Mouse (Mus musculus) urinary bladder, postnatal 25 days (tissue): ENCODE data around the gene Csnk1g2.

Experiments
- DNase-seq: peaks from one replicate; pipeline ENCODE4 v3.0.0; 2022; ENCODE audit warnings: low spot score

Csnk1g2 gene

DNA sequence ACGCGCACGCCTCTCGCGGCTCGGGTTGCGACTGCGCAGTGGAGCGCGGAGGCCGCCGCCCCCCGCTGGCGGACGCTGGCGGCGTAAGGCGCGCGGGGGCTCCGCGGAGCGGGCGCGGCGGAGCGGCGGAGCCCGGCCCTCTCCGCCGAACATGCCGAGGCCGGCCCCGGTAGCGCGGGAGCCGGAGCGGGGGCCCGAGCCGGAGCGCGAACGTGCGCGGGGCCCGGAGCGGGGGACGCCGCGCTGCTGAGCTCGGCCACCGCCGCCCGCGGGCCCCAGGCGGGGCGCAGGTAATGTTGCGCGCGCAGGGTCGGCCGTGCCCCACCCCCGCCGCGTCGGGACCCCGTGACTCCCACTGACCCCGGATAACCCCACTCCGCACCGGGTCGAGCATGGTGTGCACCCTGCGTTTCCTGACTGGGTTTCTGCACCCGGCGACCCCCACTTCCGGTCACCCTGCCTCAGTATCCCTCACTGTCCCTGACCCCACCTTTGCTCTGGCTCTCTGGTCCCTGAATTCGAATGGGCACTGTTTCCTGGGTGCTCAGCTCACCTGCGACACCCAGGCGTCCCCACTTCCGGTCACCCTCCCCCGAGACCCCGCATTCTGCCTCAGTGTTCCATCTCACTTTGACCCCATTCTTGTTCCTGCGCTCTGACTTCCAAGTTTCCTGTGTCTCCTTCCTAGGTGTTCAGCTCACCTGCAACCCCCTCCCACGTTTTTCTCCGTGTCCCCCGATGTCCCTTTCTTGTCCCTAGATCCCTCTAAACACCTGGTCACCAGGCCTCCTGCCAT, at the start of gene Csnk1g2:
Gene Csnk1g2 (plus strand): TSS at position 178 of the 796 bp plus-strand sequence.
- DNase-seq, result peak; percentile 46

GRCm38 (mm10) chr10:80573944-80574343, 48.7 kb upstream of the Csnk1g2 start:
- no peak for DNase-seq

DNA sequence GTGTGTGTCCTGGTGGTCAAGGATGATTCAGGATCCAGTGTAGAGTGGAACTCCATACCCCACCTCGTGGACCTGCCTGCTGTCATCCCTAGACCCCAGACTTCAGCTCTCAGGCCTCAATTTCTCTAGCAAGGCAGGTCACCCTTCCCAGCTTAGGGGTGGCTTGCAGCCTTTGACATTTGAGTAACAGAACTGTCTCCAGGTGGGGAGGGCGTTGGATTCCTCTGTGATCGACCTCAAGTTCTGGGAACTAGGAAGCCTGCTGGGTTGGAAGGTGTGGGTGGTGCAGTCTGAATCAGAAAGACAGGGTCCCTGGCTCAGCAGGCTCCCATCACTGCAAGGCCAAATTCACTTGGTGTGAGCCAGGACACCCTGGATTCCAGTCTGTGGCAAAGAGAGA, 47.7 kb upstream of the Csnk1g2 start:
- no peak for DNase-seq

DNA sequence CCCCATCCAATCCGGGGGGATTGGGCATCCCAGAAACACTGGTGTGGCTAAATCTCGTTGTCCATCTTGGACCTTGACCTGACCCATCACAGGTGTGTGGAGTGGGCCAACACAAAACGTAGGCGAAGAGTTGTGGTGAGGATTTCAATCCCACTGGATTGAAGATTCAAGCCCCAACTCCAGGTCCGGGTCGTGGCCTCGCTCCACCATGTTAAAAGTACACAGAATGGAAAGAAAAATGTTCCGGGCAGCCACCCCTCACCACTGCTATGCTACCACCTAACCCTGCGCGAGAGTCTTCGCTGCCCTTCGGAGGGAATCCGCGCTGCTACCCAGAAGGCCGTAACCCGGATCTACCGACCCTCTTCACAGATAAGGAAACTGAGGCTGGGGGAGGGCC, 46.7 kb upstream of the Csnk1g2 start:
- DNase-seq, result no peak

GRCm38 (mm10) chr10:80576351-80577194, 46.1 kb upstream of the Csnk1g2 start:
- peak; percentile 72 for DNase-seq

GRCm38 (mm10) chr10:80577195-80578130, 45.2 kb upstream of the Csnk1g2 start, which contains the start of gene Klf16:
TSS of gene Klf16 (minus strand) at chr10:80577321.
- DNase-seq, result peak; percentile 99

- DNase-seq, result peak; percentile 79
These were observed 44.4 kb upstream of the Csnk1g2 start for GRCm38 (mm10) chr10:80578131-80578750.

DNA sequence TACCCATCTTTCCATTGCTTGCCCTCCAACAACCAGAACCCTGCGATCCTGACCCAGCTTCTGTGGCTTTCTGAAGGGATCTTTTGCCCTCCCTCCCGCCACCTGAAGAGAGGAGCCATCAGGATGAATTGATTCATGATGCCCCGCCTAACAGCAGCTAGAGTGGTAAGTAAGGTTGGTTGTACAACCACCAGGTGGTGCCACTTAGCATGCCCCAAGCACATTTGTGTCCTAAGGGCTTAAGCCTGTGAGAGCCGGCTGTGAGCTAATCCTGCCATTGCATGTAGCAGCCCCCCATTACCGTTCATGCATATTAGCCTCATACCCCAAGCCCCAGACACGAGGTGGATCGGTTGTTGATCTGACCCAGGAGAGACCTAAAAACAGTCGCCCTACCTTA, 43.7 kb upstream of the Csnk1g2 start:
- peak; percentile 51 for DNase-seq

DNA sequence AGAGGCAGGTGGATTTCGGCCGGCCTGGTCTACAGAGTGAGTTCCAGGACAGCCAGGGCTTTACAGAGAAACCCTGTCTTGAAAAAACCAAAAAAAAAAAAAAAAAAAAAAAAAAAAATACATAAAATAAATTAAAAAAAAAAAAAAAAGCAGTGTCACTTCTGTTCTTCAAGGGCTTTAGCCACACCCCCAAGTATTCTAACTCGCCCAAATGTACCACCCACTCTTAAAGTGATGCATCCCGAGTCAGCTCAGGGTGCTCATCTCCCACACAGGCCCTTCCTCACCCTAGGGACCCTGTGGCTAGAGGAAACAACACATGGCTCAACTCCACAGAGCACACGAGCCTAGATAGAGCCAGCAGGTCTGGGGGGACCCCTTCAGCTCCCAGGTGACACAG, 39.6 kb upstream of the Csnk1g2 start:
- DNase-seq, result no peak

DNA sequence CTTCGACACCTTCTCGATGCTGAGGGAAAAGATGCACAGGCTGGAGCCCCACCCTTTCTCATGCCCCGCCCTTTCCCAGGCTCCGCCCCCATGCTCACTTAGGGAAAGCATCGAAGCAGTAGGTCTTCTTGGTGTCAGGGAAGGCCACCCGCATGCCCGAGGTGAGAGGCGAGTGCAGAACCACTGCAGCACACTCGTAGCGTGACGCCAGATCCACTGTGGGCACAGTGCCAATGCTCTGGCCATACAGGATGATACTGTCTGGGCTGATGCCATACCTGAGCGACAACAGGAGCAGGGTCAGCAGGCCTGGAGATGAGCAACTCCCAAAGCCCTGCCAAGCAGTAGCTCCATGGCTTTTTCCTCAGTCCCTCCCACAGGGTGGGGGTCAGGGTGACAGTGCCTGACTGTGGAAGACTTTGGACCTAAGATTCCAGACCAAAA, 38.6 kb upstream of the Csnk1g2 start:
- DNase-seq, result no peak

DNA sequence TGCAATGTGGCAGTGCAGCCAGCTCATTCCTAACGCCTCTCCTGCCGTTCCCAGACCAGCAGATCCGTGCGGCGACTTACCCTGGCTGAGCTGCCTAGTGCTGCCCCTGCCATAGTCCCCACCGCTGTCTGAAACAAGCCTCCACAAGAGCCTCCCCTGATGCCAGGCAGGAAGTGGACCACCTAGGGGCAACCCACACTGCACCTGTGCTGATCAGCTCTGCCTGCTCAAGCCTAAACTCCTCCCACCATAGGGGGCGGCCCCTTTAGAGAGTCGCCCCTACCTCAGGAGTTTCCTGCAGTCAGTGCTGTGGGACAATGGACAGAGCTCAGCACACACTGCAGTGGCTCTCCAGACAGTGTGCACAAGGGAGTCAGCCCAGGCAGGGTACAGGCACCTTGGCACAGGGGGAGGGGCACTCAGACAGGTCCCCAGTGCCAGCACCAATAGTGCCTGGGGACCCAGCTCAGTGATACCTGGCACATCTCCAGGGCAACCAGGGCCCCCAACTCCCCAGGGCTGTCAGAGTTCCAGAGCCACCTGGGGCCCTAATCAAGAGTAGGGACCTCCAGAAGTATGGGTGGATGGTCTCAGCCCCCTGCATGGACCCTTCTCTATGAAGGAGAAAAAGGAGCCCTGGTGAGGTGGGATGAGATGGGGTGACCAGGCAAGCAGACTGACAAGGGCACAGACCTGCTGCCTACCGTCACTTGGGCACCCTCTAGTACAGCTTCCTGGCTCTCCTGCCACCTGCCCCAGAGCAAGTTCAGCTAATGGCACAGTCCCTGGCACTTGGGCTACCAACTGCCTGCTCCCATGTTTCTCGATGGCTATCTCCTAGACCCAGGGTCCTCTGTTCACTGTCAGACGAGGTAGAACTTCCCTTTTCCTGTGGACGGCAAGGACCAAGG, 37.7 kb upstream of the Csnk1g2 start:
- DNase-seq, result no peak

DNA sequence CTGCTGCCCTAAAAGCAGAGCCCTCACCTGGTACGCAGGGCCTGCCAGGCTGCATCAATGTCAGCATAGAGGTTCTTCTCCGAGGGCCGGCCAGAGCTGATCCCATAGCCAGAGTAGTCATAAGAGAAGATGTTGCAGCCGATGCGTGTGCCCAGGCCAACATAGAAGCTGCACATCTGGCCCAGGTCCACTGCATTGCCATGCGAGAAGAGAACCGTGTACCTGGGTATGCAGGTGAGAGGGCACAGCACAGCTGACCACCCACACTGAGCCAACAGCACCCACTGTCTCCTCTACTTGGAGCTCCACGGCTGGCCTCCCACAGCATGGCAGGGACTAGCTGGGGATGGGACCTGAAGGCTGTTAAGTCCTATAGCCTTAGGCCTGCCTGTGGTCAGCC, 37.1 kb upstream of the Csnk1g2 start:
- no peak for DNase-seq

DNA sequence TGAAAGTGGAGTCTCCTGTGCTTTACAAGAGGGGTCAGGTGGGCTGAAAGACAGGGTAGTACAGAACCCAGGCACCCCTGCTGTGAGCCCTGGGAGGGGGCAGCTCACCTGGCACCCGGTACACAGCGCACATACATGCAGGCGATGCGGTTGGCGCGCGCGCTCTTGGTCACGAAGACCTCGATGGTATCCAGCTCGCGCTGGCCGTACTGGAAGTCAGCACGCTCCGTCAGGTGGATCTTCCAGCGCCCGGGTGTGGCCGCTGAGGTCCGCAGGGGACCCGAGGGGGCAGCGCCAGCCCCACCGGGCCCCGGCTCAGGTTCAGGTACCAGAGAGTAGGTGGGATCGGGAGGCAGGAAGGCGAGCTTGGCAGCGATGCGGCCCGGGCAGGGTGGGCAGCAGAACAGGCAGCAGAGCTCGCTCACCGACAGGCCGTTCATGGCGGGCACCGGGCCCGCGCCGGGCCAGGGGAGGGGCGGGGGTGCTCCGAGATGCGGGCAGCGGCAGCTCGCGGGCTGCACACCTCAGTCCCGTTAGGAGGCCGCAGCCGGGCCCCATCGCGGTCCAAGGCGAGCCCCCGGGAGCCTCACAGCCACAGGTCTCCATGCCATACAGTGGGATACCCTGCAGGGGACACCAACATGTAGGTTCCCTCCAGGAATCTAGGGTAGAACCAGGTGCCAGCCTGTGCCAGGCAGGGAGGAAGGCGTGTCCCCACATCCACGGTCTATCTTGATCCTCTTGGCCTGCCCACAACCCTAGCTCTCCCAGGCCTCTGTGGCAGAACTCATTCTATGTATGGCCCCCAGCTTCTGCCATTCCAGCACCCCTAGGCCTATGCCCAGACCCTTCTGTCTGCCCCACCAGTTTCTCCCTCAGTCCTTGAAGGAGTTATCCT, 36.0 kb upstream of the Csnk1g2 start:
- DNase-seq, result no peak

- DNase-seq, result no peak
These were observed 35.4 kb upstream of the Csnk1g2 start for GRCm38 (mm10) chr10:80587305-80587657.

- no peak for DNase-seq
These were observed 33.3 kb upstream of the Csnk1g2 start for GRCm38 (mm10) chr10:80589127-80589878.

- DNase-seq, result peak; percentile 89
These were observed 32.5 kb upstream of the Csnk1g2 start, which contains the start of gene Abhd17a for GRCm38 (mm10) chr10:80589879-80590854. TSS of gene Abhd17a (minus strand) at chr10:80590341.

GRCm38 (mm10) chr10:80596318-80596717, 26.3 kb upstream of the Csnk1g2 start:
- DNase-seq, result no peak
